Mouse (Mus musculus) adrenal gland, postnatal 4 days (tissue): ENCODE results near the gene Cemip2. TPM values are rescaled to one million over a fixed set of nuclear protein-coding genes. Genes with fewer than 3 reads are reported as not detected.

Source experiments
- DNase-seq, 2 experiments: peaks; one replicate each; pipeline ENCODE4 v3.0.0; 2021 to 2022; ENCODE audit warnings: low spot score in 2 of 2, mixed read lengths in 2 of 2
- total RNA-seq, 2 experiments: library from RNA; stranded (reverse); gene quantifications; 2 replicates each; pipeline ENCODE4 v1.2.3; 2021

Gene Cemip2
- total RNA-seq, 2 experiments from 2014 or later: 27.1 to 29.9 TPM

GRCm38 (mm10) chr19:21777171-21777731 lies 891 bp upstream of the Cemip2 start:
- DNase-seq: no peak

- DNase-seq: no peak
Observed at GRCm38 (mm10) chr19:21779106-21779505, 964 bp downstream of the Cemip2 start.

GRCm38 (mm10) chr19:21780663-21781062 lies 2.5 kb downstream of the Cemip2 start:
- DNase-seq: no peak

- DNase-seq: peak in 1 of 2 experiments; percentile 27
Observed at GRCm38 (mm10) chr19:21781066-21781786, 3.1 kb downstream of the Cemip2 start.

GRCm38 (mm10) chr19:21781787-21782432 lies 3.8 kb downstream of the Cemip2 start:
- DNase-seq: no peak

GRCm38 (mm10) chr19:21783717-21784116 lies 5.6 kb downstream of the Cemip2 start:
- DNase-seq: no peak

- DNase-seq: no peak
Observed at GRCm38 (mm10) chr19:21784331-21785131, 6.4 kb downstream of the Cemip2 start.

GRCm38 (mm10) chr19:21785132-21785528 lies 7.0 kb downstream of the Cemip2 start:
- DNase-seq: no peak

- DNase-seq: no peak
Observed at GRCm38 (mm10) chr19:21787004-21787480, 8.9 kb downstream of the Cemip2 start.

GRCm38 (mm10) chr19:21788999-21789398 lies 10.9 kb downstream of the Cemip2 start:
- DNase-seq: no peak

GRCm38 (mm10) chr19:21789676-21790075 lies 11.5 kb downstream of the Cemip2 start:
- DNase-seq: no peak

GRCm38 (mm10) chr19:21791386-21791785 lies 13.2 kb downstream of the Cemip2 start:
- DNase-seq: no peak

GRCm38 (mm10) chr19:21791826-21792225 lies 13.7 kb downstream of the Cemip2 start:
- DNase-seq: no peak

GRCm38 (mm10) chr19:21792587-21793175 lies 14.5 kb downstream of the Cemip2 start:
- no peak for DNase-seq

- DNase-seq: no peak
Observed at GRCm38 (mm10) chr19:21794569-21794968, 16.4 kb downstream of the Cemip2 start.

- DNase-seq: no peak
Observed at GRCm38 (mm10) chr19:21796333-21796732, 18.2 kb downstream of the Cemip2 start.

- DNase-seq: no peak
Observed at GRCm38 (mm10) chr19:21798700-21799099, 20.6 kb downstream of the Cemip2 start.

GRCm38 (mm10) chr19:21799410-21800373 lies 21.6 kb downstream of the Cemip2 start:
- no peak for DNase-seq

GRCm38 (mm10) chr19:21804488-21804887 lies 26.3 kb downstream of the Cemip2 start:
- no peak for DNase-seq

- DNase-seq: no peak
Observed at GRCm38 (mm10) chr19:21805305-21805704, 27.2 kb downstream of the Cemip2 start.
